Mouse (Mus musculus) spleen, postnatal 36 days (tissue): Measurements from ENCODE around the gene Nrp1.
A peak's percentile ranks its signal among the peaks of the same experiment; 100 is the strongest.

Experiments
- DNase-seq, 2 experiments: peaks; one replicate each; pipeline ENCODE4 v3.0.0; 2022; ENCODE audit warnings: low spot score in 2 of 2, mixed read lengths in 1 of 2

Gene Nrp1

GRCm38 (mm10) chr8:128371026-128371425, 12.6 kb downstream of the Nrp1 start:
- DNase-seq, result no peak

- DNase-seq, result no peak
Observed at GRCm38 (mm10) chr8:128371789-128372188, 13.4 kb downstream of the Nrp1 start.

GRCm38 (mm10) chr8:128372724-128373123, 14.3 kb downstream of the Nrp1 start:
- no peak for DNase-seq

- no peak for DNase-seq
Observed at GRCm38 (mm10) chr8:128373418-128373817, 15.0 kb downstream of the Nrp1 start.

- no peak for DNase-seq
Observed at GRCm38 (mm10) chr8:128375291-128375690, 16.9 kb downstream of the Nrp1 start.

GRCm38 (mm10) chr8:128383176-128383575, 24.8 kb downstream of the Nrp1 start:
- no peak for DNase-seq

- DNase-seq, result peak in 1 of 2 experiments; percentile 4
Observed at GRCm38 (mm10) chr8:128384366-128384765, 26.0 kb downstream of the Nrp1 start.

- DNase-seq, result no peak
Observed at GRCm38 (mm10) chr8:128384921-128385332, 26.5 kb downstream of the Nrp1 start.

GRCm38 (mm10) chr8:128386963-128387621, 28.7 kb downstream of the Nrp1 start:
- no peak for DNase-seq

- DNase-seq, result no peak
Observed at GRCm38 (mm10) chr8:128390759-128391158, 32.4 kb downstream of the Nrp1 start.

- DNase-seq, result no peak
Observed at GRCm38 (mm10) chr8:128391182-128391760, 32.9 kb downstream of the Nrp1 start.

- DNase-seq, result no peak
Observed at GRCm38 (mm10) chr8:128394671-128395193, 36.3 kb downstream of the Nrp1 start.

- DNase-seq, result no peak
Observed at GRCm38 (mm10) chr8:128396968-128397367, 38.6 kb downstream of the Nrp1 start.

- DNase-seq, result no peak
Observed at GRCm38 (mm10) chr8:128397441-128397840, 39.0 kb downstream of the Nrp1 start.

- no peak for DNase-seq
Observed at GRCm38 (mm10) chr8:128398472-128399091, 40.2 kb downstream of the Nrp1 start.

- DNase-seq, result no peak
Observed at GRCm38 (mm10) chr8:128400286-128400685, 41.9 kb downstream of the Nrp1 start.

- no peak for DNase-seq
Observed at GRCm38 (mm10) chr8:128404876-128405275, 46.5 kb downstream of the Nrp1 start.

GRCm38 (mm10) chr8:128413381-128413780, 55.0 kb downstream of the Nrp1 start:
- no peak for DNase-seq

- DNase-seq, result no peak
Observed at GRCm38 (mm10) chr8:128415730-128416684, 57.6 kb downstream of the Nrp1 start.

- DNase-seq, result no peak
Observed at GRCm38 (mm10) chr8:128416896-128417295, 58.5 kb downstream of the Nrp1 start.

- DNase-seq, result no peak
Observed at GRCm38 (mm10) chr8:128417956-128418796, 59.8 kb downstream of the Nrp1 start.
